ENCODE assay signal across 16 mouse cellular contexts in the genomic region with DNA sequence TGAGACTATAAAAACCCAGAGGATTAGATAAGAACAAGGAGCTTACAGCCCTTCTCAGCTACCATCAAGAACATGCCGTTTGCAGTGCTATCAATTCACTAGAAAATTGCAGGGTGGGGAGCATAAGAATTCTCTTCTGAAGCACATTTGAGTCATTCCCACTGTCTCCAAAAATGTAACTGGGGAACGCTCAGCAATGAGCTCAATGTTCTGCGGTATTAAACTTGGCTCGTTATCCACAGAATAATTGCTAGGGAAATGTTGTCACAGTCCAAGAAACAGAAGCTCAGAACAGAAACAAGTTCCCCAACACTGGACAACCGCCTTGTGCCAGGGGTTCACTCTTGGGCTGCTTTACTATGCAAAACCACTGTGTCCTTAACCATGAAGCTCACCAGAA.
"Had no signal": no experiment of that assay in that cellular context is flagged by ENCODE, and none has a peak within 500 bp of the region (broad histone marks: within the 10 kb centered on the region; RNA-seq: fewer than 3 reads in every experiment).

No protein-coding gene starts in this region.

- H3K4me1 ChIP-seq: kidney, embryonic 15.5 days; limb, embryonic 15.5 days; liver, embryonic 12.5 days; midbrain, embryonic 10.5 days; neural tube, embryonic 15.5 days had no signal

- H3K9me3 ChIP-seq: kidney, embryonic 15.5 days; limb, embryonic 15.5 days; liver, embryonic 12.5 days; midbrain, embryonic 10.5 days; neural tube, embryonic 15.5 days had no signal

- DNase-seq: kidney, adult 2 months; kidney, postnatal 14 days; lung, embryonic 14.5 days; lung, postnatal 10 days; lung, postnatal 4 days; midbrain, embryonic 14.5 days; thymus, adult 18-20 months; thymus, postnatal 14 days had no signal

- H3K4me3 ChIP-seq: kidney, embryonic 15.5 days; left cerebral cortex, adult 2 months; limb, embryonic 15.5 days; liver, embryonic 12.5 days; midbrain, embryonic 10.5 days; myocyte; neural tube, embryonic 15.5 days had no signal

- H3K27ac ChIP-seq: kidney, embryonic 15.5 days; left cerebral cortex, adult 2 months; limb, embryonic 15.5 days; liver, embryonic 12.5 days; midbrain, embryonic 10.5 days; neural tube, embryonic 15.5 days; stomach, postnatal 0 days had no signal

- H3K27me3 ChIP-seq: kidney, embryonic 15.5 days; limb, embryonic 15.5 days; liver, embryonic 12.5 days; neural tube, embryonic 15.5 days had no signal

- H3K36me3 ChIP-seq: kidney, embryonic 15.5 days; limb, embryonic 15.5 days; liver, embryonic 12.5 days; midbrain, embryonic 10.5 days; neural tube, embryonic 15.5 days had no signal
